Mouse (Mus musculus) cerebellum, adult 11-12 months (tissue): Measurements from ENCODE around the gene Gm9803.

Experiments
- DNase-seq: peaks from one replicate; pipeline ENCODE4 v3.0.0; 2022

The Gm9803 gene

GRCm38 (mm10) chr10:43516992-43517660, 6.8 kb upstream of the Gm9803 start:
- DNase-seq, result no peak

GRCm38 (mm10) chr10:43517836-43518235, 6.0 kb upstream of the Gm9803 start:
- no peak for DNase-seq

DNA sequence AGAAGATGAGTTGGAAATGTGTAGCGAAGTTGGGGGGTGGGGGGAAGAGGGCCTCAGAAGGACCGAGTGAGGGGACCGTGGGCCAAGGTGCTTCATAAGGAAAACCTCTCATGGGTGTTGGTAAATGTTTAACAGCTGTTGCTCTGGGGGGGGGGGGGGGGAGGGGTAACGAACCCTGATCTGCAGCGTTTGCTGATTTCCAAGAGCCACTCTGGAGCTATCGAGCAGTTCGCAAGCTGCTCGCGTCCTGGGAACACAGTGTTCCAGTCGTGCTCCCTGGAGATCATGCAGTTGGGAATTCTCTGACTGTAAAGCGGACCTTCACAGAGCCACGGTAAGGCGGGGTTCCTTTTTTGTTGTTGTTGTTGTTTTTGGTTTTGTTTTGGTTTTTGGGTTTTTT, 5.5 kb upstream of the Gm9803 start:
- DNase-seq, result no peak

DNA sequence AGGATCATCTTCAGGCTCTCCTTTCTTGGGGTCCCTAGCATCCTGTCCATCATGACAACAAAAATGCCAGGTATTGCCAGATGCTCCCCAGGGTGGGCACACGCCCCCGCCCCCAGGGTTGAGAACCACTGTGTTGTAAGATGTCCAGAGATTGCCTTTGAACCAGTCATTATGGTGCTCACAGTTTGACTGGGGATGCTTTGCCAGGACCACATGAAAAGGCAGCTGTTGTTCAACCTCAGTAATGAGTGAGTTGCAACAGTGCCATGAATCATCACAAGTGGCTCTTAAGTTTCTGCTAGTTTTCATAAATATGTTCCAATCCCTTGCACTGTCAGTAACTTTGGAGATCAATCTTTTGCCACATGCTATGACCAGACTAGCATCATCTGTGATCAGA, 3.9 kb upstream of the Gm9803 start:
- no peak for DNase-seq

GRCm38 (mm10) chr10:43527283-43528269, 3.7 kb downstream of the Gm9803 start:
- no peak for DNase-seq

DNA sequence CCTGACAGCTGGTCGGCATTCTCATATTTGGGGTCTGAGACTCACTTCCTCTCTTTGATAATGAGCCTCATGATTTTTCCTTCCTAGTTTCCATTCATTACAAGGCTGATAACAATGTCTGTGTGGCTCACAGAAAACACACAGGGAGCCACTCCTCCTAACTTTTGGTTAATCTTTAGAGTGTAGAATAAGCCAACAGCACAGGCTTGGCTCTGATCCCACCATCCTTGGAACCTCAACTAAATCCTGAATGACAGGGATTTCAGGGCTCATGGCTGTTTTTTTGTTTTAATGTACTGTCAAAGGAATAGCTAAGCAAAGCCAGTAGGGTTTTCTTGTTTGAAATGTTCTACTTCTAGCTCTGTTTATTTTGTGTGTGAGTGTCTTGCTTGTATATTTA, 10.5 kb downstream of the Gm9803 start:
- no peak for DNase-seq

DNA sequence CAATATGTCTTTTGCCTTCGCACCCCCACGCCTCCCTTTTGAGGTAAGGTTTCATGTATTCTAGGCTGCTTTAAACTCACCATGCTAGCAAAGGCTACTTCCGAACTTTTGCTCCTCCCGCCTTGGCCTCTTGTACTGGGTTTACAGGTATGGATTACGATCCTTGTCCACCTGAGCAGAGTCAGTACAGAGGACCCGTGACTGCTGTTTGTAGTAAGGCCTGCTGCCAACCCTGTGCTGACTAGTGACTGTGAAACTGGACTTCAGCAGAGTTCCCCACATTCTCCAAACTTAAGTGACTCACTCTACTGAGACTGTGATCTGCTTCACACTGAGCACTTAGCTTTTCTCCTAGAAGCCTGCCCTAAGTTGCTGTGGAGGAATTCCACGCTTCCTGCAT, 13.8 kb downstream of the Gm9803 start:
- DNase-seq, result no peak

- no peak for DNase-seq
Observed at GRCm38 (mm10) chr10:43538831-43539230, 14.9 kb downstream of the Gm9803 start.

- DNase-seq, result peak; percentile 16
Observed at GRCm38 (mm10) chr10:43539746-43540310, 15.9 kb downstream of the Gm9803 start.

GRCm38 (mm10) chr10:43540442-43541152, 16.7 kb downstream of the Gm9803 start, which contains the start of gene 1700021F05Rik:
Gene 1700021F05Rik (minus strand): TSS chr10:43540994.
- peak; percentile 96 for DNase-seq

DNA sequence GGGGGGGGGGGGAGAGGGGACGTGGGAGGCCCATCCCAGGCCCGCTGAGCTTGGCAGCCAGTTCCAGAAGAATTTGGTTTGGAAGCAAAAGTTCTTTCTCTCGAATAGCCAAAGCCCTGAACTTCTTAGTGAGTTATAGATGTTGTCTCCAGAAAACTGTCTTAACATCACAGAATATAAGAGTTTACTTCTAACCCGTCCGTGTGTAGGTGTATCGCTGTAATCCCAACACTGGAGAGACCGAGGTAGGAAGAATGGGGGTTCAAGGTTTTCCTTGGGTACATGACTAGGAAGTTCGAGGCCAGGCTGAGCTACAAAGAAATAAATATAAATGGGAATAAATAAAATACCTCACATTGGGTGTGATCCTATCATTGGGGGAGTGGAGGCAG, 17.3 kb downstream of the Gm9803 start:
- no peak for DNase-seq

DNA sequence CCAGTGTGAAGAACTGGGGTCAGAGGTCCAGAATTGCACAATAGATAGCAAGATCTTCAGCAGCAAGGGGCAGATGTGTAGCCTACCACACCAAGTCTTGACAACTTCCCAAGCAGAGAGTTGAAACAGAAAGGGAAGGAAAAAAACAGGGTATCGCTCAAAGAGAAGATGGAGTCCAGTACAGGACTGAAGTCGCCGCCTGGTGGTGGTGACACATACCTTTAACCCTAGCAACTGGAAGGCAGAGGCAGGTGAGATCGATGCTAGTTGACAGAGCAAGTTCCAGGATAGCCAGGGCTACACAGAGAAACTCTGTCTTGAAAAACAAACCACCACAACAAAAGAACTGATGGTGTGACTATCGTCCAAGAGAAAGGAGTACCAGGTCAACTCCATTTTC, 25.5 kb downstream of the Gm9803 start:
- no peak for DNase-seq

- DNase-seq, result no peak
Observed at GRCm38 (mm10) chr10:43550923-43551322, 27.0 kb downstream of the Gm9803 start.

- no peak for DNase-seq
Observed at GRCm38 (mm10) chr10:43551388-43551787, 27.5 kb downstream of the Gm9803 start.

DNA sequence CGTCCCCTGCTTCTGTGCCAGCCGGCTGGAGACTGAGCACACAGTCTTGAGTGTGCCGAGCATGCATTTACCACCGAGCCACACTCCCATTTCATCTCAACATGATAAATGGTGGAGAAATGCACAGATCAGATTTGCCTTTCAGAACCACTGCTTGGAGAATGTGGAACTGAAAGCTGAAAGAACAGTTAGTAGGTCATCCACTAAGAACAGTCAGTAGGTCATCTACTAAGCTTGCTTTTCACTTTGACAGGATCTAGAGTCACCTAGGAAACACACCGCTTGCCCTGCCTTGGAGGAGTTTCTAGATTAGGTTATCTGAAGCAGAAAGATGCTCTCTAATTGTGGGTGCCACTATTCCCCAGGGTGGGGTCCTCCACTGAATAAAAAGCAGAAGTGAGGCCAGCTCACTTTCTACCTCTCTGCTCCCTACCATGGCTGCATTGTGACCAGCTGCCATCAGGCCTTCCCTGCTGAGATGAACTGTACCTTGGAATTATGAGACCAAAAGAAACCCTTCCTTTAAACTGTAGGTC, 33.8 kb downstream of the Gm9803 start:
- no peak for DNase-seq

- DNase-seq, result no peak
Observed at GRCm38 (mm10) chr10:43559313-43559712, 35.4 kb downstream of the Gm9803 start.

- no peak for DNase-seq
Observed at GRCm38 (mm10) chr10:43560765-43561164, 36.9 kb downstream of the Gm9803 start.

GRCm38 (mm10) chr10:43561311-43561710, 37.4 kb downstream of the Gm9803 start:
- DNase-seq, result no peak
